Mouse (Mus musculus) heart, postnatal 0 days (tissue): ENCODE measurements at regions not wholly inside any gene's neighbourhood (a gene's known extent, or its start where the extent isn't known, plus 50 kb on each side); places are given as distances from the start of the nearest gene placed in this dataset.

Experiments used
- ATAC-seq: fragments of 200-750 bp; cut with Nextera tagmentation; 2 replicates; pipeline ENCODE4 v1.8.0; 2017; ENCODE audit warnings: low read depth, moderate number of reproducible peaks, moderate library complexity; ENCODE audit not compliant: insufficient read depth
- DNase-seq: peaks from one replicate; pipeline ENCODE4 v3.0.0-alpha.2; 2016; ENCODE audit warnings: low spot score
- H3K27ac ChIP-seq: fragments of 300-500 bp; sonication (generic); 2 replicates; pipeline ENCODE4 v1.5.1; 2014; ENCODE audit warnings: low read depth, mild to moderate bottlenecking
- H3K27me3 ChIP-seq: fragments of 300-500 bp; sonication (generic); 2 replicates; pipeline ENCODE4 v1.6.1; 2014; ENCODE audit warnings: low read length, mixed read lengths; ENCODE audit not compliant: control insufficient read depth, insufficient read depth
- H3K36me3 ChIP-seq: fragments of 300-500 bp; sonication (generic); replicated peaks from 2 replicates; pipeline ENCODE4 v1.6.1; 2014; ENCODE audit warnings: low read length, mixed read lengths; ENCODE audit not compliant: control insufficient read depth, insufficient read depth
- H3K4me1 ChIP-seq: fragments of 300-500 bp; sonication (generic); 2 replicates; pipeline ENCODE4 v1.6.1; 2014; ENCODE audit warnings: antibody characterized with exemption; ENCODE audit not compliant: control insufficient read depth, insufficient read depth
- H3K4me2 ChIP-seq: fragments of 300-500 bp; sonication (generic); 2 replicates; pipeline ENCODE4 v1.6.1; 2014; ENCODE audit warnings: low read depth, mild to moderate bottlenecking, low read length, moderate library complexity
- H3K4me3 ChIP-seq: fragments of 300-500 bp; sonication (generic); 2 replicates; pipeline ENCODE4 v1.5.1; 2014; ENCODE audit warnings: low read depth, low read length
- H3K9ac ChIP-seq: fragments of 300-500 bp; sonication (generic); replicated peaks from 2 replicates; pipeline ENCODE4 v1.6.1; 2014; ENCODE audit warnings: low read depth, low read length, mixed read lengths
- H3K9me3 ChIP-seq: fragments of 300-500 bp; sonication (generic); replicated peaks from 2 replicates; pipeline ENCODE4 v1.6.1; 2016; ENCODE audit warnings: low read length; ENCODE audit not compliant: control insufficient read depth
- CTCF ChIP-seq: IDR thresholded peaks from 2 replicates; pipeline ENCODE4 v1.5.1; 2016; ENCODE audit warnings: antibody characterized with exemption, control low read depth, low read depth
- EP300 ChIP-seq: IDR thresholded peaks from 2 replicates; pipeline ENCODE4 v1.6.1; 2016; ENCODE audit warnings: antibody characterized with exemption, low read depth
- whole genome bisulfite sequencing: fragments of 180-500 bp; shearing (Covaris S2); extraction: QIAGEN DNeasy Blood & Tissue Kit; methylation state at CpG from one replicate; pipeline ENCODE4 v1.1.7; 2014; 5-methylcytosine and 5-hydroxymethylcytosine counted together

GRCm38 (mm10) chr11:40599956-40600772 lies 94.8 kb downstream of the Mat2b start:
- ATAC-seq (no peak), DNase-seq (peak; percentile 32)
- Histone ChIP-seq H3K9me3 (no peaks in the 10 kb centered on the region), H3K4me2 (peak overlapping the region; percentile 16; the same call in 1 of the 2 replicates), H3K4me3 (no peak overlapping the region), H3K4me1 (no peaks in the 10 kb centered on the region), H3K36me3 (no peaks in the 10 kb centered on the region), H3K27ac (no peak overlapping the region), H3K9ac (no peak overlapping the region), H3K27me3 (no peaks in the 10 kb centered on the region)
- no peak for TF ChIP-seq EP300
- no peak for TF ChIP-seq CTCF
- 4% methylated on average over 15 of the region's 15 CpGs for WGBS

DNA sequence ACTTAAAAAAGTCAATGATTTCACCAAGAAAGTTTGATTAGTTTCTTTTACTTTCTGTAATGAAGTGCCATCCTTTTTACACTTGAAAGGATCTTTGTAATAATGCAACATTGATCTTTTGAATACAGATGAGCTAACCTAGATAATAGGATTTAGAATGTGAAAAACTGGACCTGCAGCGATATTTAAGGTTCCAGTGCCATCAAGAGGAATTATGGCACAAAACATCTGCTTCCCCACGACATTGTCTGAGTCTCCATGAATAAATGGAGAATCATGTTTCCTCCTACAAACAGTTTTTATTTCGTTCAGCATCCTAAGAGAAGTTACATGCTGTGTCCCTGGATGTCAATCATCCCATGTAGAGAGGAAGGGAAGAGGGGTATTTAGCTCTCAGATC lies 98.7 kb downstream of the Mat2b start:
- no peak overlapping the region for H3K9ac ChIP-seq
- no peak overlapping the region for H3K27ac ChIP-seq
- H3K4me2 ChIP-seq, result no peak overlapping the region
- no peaks in the 10 kb centered on the region for H3K36me3 ChIP-seq
- no peaks in the 10 kb centered on the region for H3K9me3 ChIP-seq
- no peak overlapping the region for H3K4me3 ChIP-seq
- 50% methylated on average over 3 of the region's 3 CpGs for WGBS
- no peak for DNase-seq
- no peaks in the 10 kb centered on the region for H3K27me3 ChIP-seq
- H3K4me1 ChIP-seq, result no peaks in the 10 kb centered on the region
- no peak for ATAC-seq
- TF ChIP-seq CTCF (no peak), EP300 (no peak)

DNA sequence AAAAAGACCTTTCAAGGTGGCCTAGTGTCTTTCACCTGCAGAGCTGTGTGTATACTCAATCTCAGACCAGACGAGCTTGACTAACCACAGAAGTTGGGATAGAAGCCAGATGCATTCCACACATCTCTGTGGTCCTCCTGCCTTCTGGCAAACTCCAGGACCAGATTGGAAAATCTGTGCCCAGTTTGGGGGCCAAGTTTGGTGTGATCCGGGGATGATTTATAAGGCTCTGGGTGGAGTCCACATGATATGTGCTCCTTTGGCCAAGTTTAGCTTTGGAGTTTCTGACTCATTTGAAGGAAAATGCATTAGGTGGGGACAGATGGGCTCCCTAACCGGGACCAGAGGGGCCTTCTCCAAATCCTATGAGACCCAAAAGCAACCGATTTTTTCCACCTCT lies 102.9 kb downstream of the Mat2b start:
- no peak overlapping the region for H3K4me3 ChIP-seq
- H3K9me3 ChIP-seq, result no peaks in the 10 kb centered on the region
- H3K4me2 ChIP-seq, result no peak overlapping the region
- DNase-seq (no peak), ATAC-seq (no peak)
- H3K9ac ChIP-seq, result no peak overlapping the region
- 53% methylated on average over 4 of the region's 4 CpGs for WGBS
- no peaks in the 10 kb centered on the region for H3K4me1 ChIP-seq
- H3K27ac ChIP-seq, result no peak overlapping the region
- no peaks in the 10 kb centered on the region for H3K36me3 ChIP-seq
- H3K27me3 ChIP-seq, result no peaks in the 10 kb centered on the region
- TF ChIP-seq EP300, result no peak
- TF ChIP-seq CTCF, result no peak

DNA sequence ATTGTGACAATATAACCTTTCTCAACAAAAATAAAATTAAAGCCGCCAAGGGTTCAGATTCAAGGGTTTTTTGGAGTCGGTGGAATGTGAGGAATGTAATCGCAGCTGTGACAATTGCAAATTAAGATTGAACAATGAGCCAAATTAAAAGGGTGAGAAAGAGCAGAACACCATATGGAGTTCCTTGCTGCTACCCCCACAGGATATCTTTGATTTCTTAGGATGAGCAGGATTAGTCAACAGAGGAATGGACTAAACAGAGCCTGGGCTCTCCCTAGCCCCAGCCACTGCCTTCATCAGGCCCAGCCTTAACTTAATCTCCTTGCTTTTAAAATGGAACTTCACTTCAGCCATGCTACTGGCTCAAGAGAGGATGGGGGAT lies 121.3 kb downstream of the Mat2b start:
- DNase-seq (no peak), ATAC-seq (no peak)
- Histone ChIP-seq H3K4me1 (0 out of 2 replicates have a peak, but pooled peaks cover 4% of the 10 kb centered on the region), H3K4me3 (no peak overlapping the region), H3K27ac (no peak overlapping the region), H3K9ac (no peak overlapping the region), H3K36me3 (no peaks in the 10 kb centered on the region), H3K4me2 (peak overlapping the region; percentile 38), H3K9me3 (no peaks in the 10 kb centered on the region), H3K27me3 (no peaks in the 10 kb centered on the region)
- 13% methylated on average over 3 of the region's 3 CpGs for WGBS
- TF ChIP-seq CTCF (no peak), EP300 (no peak)

DNA sequence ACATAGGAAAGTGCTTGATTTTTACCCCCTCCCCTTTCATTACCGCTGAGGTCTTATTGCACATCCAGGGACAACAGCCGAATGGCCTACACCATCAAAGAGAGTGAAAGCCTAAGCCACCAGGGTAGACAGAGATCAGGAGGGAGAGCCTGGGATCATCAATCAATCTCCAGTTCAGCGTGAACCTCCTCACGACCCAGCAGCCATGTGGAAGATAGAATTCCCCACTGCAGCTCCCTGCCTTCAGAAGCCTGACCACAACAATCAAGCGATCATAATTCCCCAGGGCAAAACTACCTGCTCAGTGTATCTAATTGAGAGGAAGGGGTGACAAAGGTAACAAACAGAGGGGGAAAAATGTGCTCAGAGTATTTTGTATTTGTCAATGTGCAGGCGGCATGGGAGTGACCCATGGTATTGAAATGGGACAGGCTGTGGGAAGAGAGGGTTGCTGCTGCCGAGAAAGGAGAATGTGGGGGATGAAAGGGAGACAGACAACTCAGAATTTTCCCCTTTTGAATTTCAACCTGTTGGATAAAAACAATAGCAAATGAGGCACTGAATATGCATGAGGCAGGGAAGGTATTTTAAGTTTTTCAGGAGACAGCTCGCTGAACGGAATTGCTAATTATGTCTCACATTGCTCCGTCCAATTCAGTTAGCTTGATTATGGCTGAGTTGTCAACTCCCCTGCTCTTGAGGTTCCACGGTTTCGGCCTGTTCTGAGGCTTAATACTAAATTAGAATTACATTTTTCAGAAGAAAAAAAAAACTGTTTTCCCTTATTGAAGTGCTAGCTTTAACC lies 121.8 kb downstream of the Mat2b start:
- Histone ChIP-seq H3K27me3 (no peaks in the 10 kb centered on the region), H3K9ac (no peak overlapping the region), H3K4me3 (no peak overlapping the region), H3K9me3 (no peaks in the 10 kb centered on the region), H3K27ac (no peak overlapping the region), H3K36me3 (no peaks in the 10 kb centered on the region), H3K4me1 (0 out of 2 replicates have a peak, but pooled peaks cover 4% of the 10 kb centered on the region), H3K4me2 (peak overlapping the region; percentile 38)
- ATAC-seq (no peak), DNase-seq (no peak)
- TF ChIP-seq EP300, result no peak
- no peak for TF ChIP-seq CTCF
- 24% methylated on average over 12 of the region's 12 CpGs for WGBS
